Mouse (Mus musculus) brain, adult 2 months (tissue): ENCODE data around the gene Rbfox1.

Experiments
- DNase-seq: peaks from one replicate; pipeline ENCODE4 v3.0.0; 2011; ENCODE audit warnings: low read depth, low spot score

Rbfox1 gene

GRCm38 (mm10) chr16:6206431-6206830, 321.3 kb downstream of the Rbfox1 start:
- no peak for DNase-seq

DNA sequence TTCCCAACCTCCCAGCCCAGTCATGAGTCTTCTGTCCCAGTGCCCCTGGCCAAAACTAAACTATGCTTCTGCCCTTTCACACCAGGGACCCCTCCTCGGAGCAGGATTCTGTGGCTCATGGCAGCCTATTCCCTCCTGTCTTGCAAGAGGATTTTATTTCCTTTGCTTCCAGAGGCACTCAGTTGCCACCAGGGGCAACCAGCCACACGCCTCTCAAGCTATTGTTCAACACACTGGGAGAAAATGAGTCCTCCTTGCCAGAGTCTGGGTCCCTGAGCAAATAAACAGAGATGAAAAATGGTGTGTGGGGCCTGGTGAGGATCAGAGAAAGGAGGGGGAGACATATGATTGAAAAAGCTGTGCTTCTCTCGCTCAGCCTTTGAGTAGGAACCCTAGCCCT, 327.8 kb downstream of the Rbfox1 start:
- DNase-seq, result no peak

- peak; percentile 50 for DNase-seq
These were observed 342.3 kb downstream of the Rbfox1 start for GRCm38 (mm10) chr16:6227449-6227848.

GRCm38 (mm10) chr16:6232966-6233365, 347.8 kb downstream of the Rbfox1 start:
- peak; percentile 70 for DNase-seq

GRCm38 (mm10) chr16:6241393-6241792, 356.2 kb downstream of the Rbfox1 start:
- peak; percentile 66 for DNase-seq

DNA sequence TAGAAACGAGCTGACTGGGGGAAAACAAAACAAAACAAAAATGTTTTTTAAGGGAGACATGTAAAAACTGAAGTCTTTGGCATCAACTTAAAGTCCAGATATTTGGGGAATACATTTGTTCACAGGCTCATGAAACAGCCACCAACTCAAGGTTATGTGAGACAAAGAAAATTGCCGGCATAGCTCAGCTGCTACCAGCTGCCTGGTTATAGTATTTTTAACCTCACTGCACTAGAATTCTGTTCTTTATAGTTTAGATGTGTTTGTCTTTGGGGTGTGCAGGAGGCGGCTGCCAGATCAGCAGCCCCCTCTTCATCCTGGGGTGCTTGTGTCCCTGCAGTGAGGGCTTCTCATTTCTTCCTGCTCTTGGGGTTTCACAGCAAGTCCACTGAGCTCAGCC, 357.3 kb downstream of the Rbfox1 start:
- DNase-seq, result peak; percentile 60

GRCm38 (mm10) chr16:6247569-6247968, 362.4 kb downstream of the Rbfox1 start:
- DNase-seq, result no peak

- no peak for DNase-seq
These were observed 379.4 kb downstream of the Rbfox1 start for GRCm38 (mm10) chr16:6264557-6264956.

DNA sequence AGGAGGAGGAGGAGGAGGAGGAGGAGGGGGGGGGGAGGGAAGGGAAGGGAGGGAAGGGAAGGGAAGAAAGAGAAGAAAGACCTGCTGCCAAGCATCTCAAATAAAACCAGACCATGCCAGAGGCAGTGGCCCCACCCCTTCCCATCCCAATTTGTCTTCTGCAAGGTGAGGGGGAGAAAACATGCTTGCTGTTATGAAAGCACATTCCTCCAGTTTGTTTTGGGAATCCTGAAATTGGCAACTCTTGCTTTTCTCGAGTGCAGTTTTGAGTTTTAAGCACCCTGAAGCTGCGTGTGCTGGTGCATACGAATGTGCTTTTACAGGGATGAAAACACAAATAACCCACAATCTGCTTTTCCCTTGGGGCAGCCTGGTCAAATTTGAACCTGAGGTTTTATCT, 380.5 kb downstream of the Rbfox1 start:
- DNase-seq, result peak; percentile 70

DNA sequence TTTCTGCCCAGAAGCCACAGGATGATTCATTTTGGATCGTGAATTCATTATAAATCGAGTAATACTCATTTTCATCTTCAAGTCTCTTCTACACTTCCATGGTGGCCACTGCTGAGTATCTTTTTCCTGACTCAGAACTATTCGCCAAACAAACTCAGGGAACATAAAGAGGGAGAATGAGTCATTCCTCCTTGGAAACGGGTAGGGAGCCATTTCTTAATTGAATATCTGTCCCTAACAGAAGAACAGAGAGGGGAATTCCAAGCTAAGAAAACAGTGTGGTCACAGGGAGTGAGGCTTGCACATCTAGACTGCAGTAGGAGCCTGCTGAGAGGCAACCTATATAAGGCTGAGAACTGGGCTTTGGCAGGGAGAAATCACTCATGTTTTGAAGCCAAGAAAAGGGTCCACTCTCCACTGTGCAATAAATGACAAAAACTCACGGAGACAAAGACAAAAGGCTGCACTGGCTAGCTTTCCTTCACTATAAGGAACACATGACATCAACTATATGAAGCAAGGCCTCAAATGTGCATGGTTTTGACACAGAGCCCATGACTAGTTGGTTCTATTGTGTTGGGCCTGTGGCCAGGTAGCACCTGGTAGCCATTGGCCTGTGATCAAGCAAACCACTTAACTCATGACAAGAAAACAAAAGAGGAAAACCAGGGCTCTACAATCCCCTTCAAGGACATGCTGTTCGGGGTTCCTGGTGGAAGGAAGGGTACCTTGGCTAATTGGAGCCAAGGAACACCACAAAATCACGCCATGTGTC, 386.6 kb downstream of the Rbfox1 start:
- peak; percentile 72 for DNase-seq

DNA sequence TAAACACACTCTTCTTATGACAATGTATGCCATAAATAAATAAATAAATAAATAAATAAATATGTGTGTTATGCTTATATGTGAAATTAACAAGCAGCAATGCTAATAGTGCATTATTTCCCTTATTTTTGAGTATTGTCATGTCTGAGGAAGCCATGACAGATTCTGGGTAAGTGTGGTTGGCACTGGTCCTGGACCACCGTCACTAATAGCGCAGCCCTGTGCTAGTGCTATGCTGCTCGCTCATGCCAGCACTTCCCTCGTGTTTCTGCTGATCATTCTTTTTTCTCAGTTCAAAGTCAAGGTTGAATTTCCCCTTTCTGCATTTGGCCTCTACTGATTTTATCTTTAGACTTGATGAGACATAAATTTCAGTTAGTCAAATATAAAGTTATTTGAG, 398.3 kb downstream of the Rbfox1 start:
- DNase-seq, result no peak

DNA sequence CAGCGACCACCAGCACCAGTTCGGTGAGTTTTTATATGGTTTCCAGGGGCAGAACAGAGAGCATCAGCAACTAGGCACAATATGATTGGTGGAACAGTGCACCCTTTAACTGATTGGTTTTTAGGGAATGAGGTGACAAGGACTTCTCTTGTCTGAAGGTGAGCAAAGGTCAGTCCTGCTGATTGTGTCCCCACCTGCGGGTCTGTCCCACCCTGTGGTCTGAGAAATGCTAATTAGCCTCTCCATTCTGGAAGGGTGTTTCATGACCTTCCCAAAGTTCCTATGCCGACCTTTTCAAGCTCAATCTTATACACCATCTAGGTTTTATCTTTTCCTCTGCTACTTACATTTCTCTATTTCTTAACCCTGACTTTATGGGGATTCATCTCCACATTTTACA, 399.2 kb downstream of the Rbfox1 start:
- DNase-seq, result no peak

GRCm38 (mm10) chr16:6287699-6288098, 402.5 kb downstream of the Rbfox1 start:
- peak; percentile 37 for DNase-seq

DNA sequence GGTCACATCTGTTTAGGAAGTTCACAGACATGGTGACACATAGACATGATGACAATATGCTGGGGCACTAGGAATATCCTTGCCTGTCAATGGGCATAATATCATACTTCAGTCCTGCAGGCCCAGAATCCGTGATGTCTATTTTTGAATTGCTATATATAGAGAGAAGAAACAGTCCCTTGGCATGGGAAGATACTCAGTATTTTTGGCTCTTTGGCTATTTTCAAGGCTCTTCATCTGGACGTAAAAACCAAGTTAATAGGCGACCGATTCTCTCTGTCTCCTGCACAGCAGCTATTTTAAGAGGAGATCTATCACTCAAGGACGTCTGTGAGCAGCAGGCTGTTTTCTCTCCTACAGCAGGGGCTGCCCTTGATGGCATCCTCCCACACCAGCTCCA, 415.0 kb downstream of the Rbfox1 start:
- DNase-seq, result peak; percentile 60

GRCm38 (mm10) chr16:6303082-6303481, 417.9 kb downstream of the Rbfox1 start:
- DNase-seq, result no peak

DNA sequence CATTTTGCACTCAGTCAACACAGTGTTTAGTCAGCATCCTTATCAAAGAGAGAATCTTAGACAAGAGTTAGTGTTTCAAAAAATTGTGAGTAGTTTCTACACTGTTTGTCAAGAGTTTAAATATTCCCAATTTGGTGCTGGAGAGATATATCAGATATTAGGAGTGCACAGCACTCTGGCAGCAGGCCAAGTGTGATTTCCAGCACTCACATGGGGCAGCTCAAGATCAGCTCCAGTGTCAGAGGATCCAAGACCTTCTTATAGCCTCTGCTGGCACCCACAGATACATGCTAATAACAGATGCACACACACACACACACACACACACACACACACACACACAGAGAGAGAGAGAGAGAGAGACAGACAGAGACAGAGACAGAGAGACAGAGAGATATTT, 424.8 kb downstream of the Rbfox1 start:
- DNase-seq, result no peak

- DNase-seq, result peak; percentile 62
These were observed 425.9 kb downstream of the Rbfox1 start for GRCm38 (mm10) chr16:6310744-6311678.

GRCm38 (mm10) chr16:6313689-6314088, 428.5 kb downstream of the Rbfox1 start:
- DNase-seq, result peak; percentile 80

- peak; percentile 56 for DNase-seq
These were observed 439.7 kb downstream of the Rbfox1 start for GRCm38 (mm10) chr16:6324832-6325231.

- DNase-seq, result peak; percentile 61
These were observed 446.3 kb downstream of the Rbfox1 start for GRCm38 (mm10) chr16:6331400-6331939.

- no peak for DNase-seq
These were observed 448.1 kb downstream of the Rbfox1 start for GRCm38 (mm10) chr16:6333273-6333672.

GRCm38 (mm10) chr16:6348103-6348502, 462.9 kb downstream of the Rbfox1 start:
- DNase-seq, result no peak
